Mouse (Mus musculus) small intestine, adult 2 months (tissue): ENCODE data around the gene Lpin2. TPM values are rescaled to one million over a fixed set of nuclear protein-coding genes. Genes with fewer than 3 reads are reported as not detected.

Experiments used
- H3K27ac ChIP-seq: fragments of 200-500 bp; 2 replicates; pipeline ENCODE4 v1.5.1; 2012; ENCODE audit warnings: low read depth, low read length, control low read depth, inconsistent platforms; ENCODE audit not compliant: insufficient read depth
- H3K27me3 ChIP-seq: fragments of 200-500 bp; 2 replicates; pipeline ENCODE4 v1.6.1; 2012; ENCODE audit warnings: mild to moderate bottlenecking, moderate library complexity, low read length, inconsistent platforms; ENCODE audit not compliant: control insufficient read depth, insufficient read depth
- H3K36me3 ChIP-seq: fragments of 200-500 bp; 2 replicates; pipeline ENCODE4 v1.6.1; 2012; ENCODE audit warnings: mild to moderate bottlenecking, low read length, control low read depth, inconsistent platforms; ENCODE audit not compliant: control insufficient read depth, insufficient read depth
- H3K4me1 ChIP-seq: fragments of 200-500 bp; 2 replicates; pipeline ENCODE4 v1.6.1; 2012; ENCODE audit warnings: low read length, inconsistent platforms, mixed read lengths; ENCODE audit not compliant: control insufficient read depth, insufficient read depth, insufficient read length
- H3K4me3 ChIP-seq: fragments of 200-500 bp; 2 replicates; pipeline ENCODE4 v1.5.1; 2012; ENCODE audit warnings: low read depth, mild to moderate bottlenecking, control low read depth, inconsistent platforms, low read length, moderate library complexity
- CTCF ChIP-seq: fragments of 200-500 bp; IDR thresholded peaks from 2 replicates; pipeline ENCODE4 v1.5.1; 2012; ENCODE audit warnings: low read depth, mild to moderate bottlenecking, control low read depth, inconsistent platforms, low read length, moderate library complexity, mixed read lengths; ENCODE audit not compliant: insufficient replicate concordance, insufficient read length; ENCODE audit errors: extremely low read depth
- POLR2A ChIP-seq: fragments of 200-500 bp; IDR thresholded peaks from 2 replicates; pipeline ENCODE4 v1.6.1; 2012; ENCODE audit warnings: low read depth, mild to moderate bottlenecking, control low read depth, inconsistent platforms, low read length, moderate library complexity
- WGBS: fragments of 180-500 bp; shearing (Covaris S2); methylation state at CpG from one replicate; pipeline ENCODE4 v1.1.7; 2018; 5-methylcytosine and 5-hydroxymethylcytosine counted together
- polyA plus RNA-seq: library from polyadenylated mRNA; depleted of rRNA; stranded (reverse); fragments of >200 nt; gene quantifications from 2 replicates; pipeline ENCODE4 v1.2.3, GENCODE M21; 2012

Lpin2 gene
- polyA plus RNA-seq, 1 experiment, result 39.8 TPM

DNA sequence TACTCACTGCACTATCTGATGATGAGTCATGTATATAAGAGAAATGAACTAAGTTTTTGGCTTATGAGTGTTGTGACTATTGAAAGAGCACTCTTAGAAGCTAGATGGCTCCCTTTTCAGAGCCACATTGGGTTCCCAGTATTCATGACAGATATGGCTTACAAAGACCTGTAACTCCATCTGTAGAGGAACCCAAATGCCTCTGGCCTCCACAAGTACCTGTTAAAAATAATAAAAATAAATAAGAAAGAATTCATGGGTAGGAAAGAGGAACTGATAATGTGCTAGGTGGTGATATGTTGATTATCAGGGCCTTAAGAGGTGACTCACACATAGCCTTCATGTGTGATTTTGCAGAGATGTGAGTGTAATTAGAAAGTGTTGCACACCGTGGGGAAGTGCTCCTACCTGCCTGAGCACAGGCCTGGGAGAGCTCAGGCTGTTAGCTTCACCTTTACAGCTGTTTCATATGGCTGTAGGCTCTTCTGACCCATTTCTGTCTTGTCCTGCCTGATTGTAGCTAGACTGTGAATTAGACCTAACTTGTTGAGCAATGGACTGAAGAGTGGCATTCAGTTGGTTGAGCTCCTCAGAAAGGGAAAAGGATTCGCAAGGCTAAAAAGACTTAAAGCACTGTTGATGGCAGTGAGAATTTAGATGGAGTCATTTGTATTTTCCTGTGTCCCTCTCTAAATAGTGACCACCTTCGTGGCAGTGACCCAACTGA, 12.7 kb downstream of the Lpin2 start:
- 44% methylated on average over 3 of the region's 3 CpGs for WGBS
- TF ChIP-seq CTCF (no peak), POLR2A (no peak)
- H3K4me3 ChIP-seq, result no peak overlapping the region
- H3K36me3 ChIP-seq, result no peaks in the 10 kb centered on the region
- H3K27ac ChIP-seq, result 0 out of 2 replicates have a peak overlapping the region, but pooled peaks have one; percentile 21
- H3K27me3 ChIP-seq, result no peaks in the 10 kb centered on the region
- H3K4me1 ChIP-seq, result peaks cover 22% of the 10 kb centered on the region; the same call in 1 of the 2 replicates

DNA sequence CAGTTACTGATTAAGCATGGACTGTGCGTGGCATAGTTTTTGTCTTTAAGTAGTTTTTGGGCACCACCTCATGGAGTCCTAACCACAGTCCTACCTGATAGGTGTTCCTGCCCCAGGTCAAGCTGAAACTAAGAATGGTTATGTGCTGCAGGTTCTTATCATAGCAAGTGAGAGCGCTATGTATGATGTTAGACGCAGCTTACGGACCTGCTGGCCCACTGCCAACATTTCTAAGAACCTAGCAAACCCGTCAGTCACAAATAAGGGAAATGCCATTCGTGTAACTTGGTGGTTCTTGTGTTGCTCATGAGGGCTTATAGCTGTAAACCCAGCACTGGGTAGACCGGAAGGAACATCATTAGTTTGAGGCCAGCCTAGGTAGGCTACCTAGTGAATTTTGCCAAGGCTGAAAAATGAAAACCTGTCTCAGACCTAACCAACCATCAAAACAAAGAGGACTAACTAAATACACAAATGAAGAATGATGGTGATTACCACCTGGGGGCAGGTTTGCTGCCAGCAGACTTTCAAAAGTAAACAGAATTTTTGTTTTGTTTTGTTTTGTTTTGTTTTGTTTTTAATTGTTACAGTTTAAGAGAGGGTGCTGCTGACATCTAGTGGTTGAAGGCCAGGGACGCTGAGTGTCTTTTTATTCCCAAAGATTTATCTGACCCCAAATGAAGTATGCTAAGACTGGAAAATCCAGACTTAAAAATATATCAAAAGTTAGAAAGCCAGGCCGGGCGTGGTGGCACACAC, 13.5 kb downstream of the Lpin2 start:
- Histone ChIP-seq H3K4me3 (no peak overlapping the region), H3K4me1 (peaks cover 21% of the 10 kb centered on the region; the same call in 1 of the 2 replicates), H3K27ac (0 out of 2 replicates have a peak overlapping the region, but pooled peaks have one; percentile 21), H3K27me3 (no peaks in the 10 kb centered on the region), H3K36me3 (no peaks in the 10 kb centered on the region)
- 12% methylated on average over 10 of the region's 10 CpGs for WGBS
- no peak for TF ChIP-seq CTCF
- TF ChIP-seq POLR2A, result no peak

DNA sequence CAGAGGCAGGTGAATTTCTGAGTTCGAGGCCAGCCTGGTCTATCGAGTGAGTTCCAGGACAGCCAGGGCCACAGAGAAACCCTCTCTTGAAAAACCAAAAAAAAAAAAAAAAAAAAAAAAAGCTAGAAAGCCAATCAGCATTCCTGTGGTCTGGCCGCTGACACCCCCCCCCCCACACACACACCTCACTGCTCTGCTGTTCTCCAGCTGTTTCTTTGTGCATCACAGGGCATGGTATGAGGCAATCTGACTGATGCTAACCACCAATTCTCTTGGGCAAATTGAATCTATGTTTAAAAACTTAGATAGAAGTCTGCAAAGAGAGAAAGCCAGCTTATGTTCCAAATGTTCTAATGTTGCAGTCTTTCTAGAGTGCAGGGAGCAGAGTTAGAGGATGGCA, 14.1 kb downstream of the Lpin2 start:
- H3K36me3 ChIP-seq, result no peaks in the 10 kb centered on the region
- peaks cover 17% of the 10 kb centered on the region; the same call in 1 of the 2 replicates for H3K4me1 ChIP-seq
- TF ChIP-seq CTCF (0 out of 2 replicates have a peak, but pooled peaks have one; percentile 4), POLR2A (no peak)
- H3K4me3 ChIP-seq, result no peak overlapping the region
- no peak overlapping the region for H3K27ac ChIP-seq
- H3K27me3 ChIP-seq, result no peaks in the 10 kb centered on the region
- WGBS, result 67% methylated on average over 3 of the region's 3 CpGs

DNA sequence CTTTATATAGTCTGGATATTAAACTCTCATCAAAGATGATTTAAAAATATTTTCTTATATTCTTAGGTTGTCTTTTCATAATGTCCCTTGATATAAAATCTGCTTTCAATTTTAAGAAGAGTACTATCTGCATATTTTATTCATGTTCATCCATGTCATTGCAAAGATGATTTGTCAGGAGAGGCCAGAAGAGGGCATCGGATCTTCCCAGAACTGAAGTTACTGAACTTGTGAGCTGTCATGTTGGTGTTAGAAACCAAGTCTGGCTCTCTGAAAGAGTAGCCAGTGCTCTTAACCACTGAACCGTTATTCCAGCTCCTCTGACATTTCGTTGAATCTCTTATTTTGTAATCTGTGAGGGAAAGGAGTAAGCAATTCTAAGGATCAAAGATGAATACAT, 17.0 kb downstream of the Lpin2 start:
- no peaks in the 10 kb centered on the region for H3K36me3 ChIP-seq
- WGBS, result 74% methylated on average over 3 of the region's 3 CpGs
- H3K27ac ChIP-seq, result no peak overlapping the region
- H3K4me3 ChIP-seq, result no peak overlapping the region
- H3K4me1 ChIP-seq, result peaks cover 12% of the 10 kb centered on the region
- H3K27me3 ChIP-seq, result no peaks in the 10 kb centered on the region
- TF ChIP-seq CTCF (no peak), POLR2A (no peak)

DNA sequence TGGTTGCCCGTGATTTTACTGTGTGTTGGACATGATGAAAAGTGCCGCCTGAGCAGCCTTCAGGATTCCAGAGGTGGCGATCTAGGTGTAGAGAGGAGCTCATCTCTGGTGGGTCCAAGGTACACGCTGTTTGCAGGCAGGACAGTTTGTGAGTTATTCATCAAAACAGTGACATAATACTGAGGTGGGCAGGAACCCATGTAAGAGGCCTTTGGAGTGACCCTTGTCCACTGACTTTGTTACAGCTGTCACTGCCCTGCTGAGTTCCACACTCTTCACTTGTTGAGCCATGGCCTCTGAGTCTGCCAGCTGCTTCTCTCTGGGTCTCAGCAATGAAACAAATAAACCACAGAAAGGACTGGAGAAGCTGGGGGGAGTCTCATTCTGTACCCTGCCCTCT, 19.8 kb downstream of the Lpin2 start:
- peaks cover 12% of the 10 kb centered on the region for H3K4me1 ChIP-seq
- no peaks in the 10 kb centered on the region for H3K36me3 ChIP-seq
- no peak overlapping the region for H3K4me3 ChIP-seq
- H3K27ac ChIP-seq, result peak overlapping the region; percentile 68
- WGBS, result 52% methylated on average over 4 of the region's 4 CpGs
- H3K27me3 ChIP-seq, result no peaks in the 10 kb centered on the region
- TF ChIP-seq CTCF (no peak), POLR2A (peak; percentile 39; the same call in 1 of the 2 replicates)

GRCm38 (mm10) chr17:71203998-71204808, 21.8 kb downstream of the Lpin2 start:
- 39% methylated on average over 9 of the region's 9 CpGs for WGBS
- peak overlapping the region; percentile 82 for H3K27ac ChIP-seq
- H3K36me3 ChIP-seq, result no peaks in the 10 kb centered on the region
- H3K4me1 ChIP-seq, result peaks cover 18% of the 10 kb centered on the region
- TF ChIP-seq CTCF, result no peak
- TF ChIP-seq POLR2A, result no peak
- H3K27me3 ChIP-seq, result no peaks in the 10 kb centered on the region
- peak overlapping the region; percentile 60 for H3K4me3 ChIP-seq
